ENCODE assay signal across 7 mouse cellular contexts in the genomic region with DNA sequence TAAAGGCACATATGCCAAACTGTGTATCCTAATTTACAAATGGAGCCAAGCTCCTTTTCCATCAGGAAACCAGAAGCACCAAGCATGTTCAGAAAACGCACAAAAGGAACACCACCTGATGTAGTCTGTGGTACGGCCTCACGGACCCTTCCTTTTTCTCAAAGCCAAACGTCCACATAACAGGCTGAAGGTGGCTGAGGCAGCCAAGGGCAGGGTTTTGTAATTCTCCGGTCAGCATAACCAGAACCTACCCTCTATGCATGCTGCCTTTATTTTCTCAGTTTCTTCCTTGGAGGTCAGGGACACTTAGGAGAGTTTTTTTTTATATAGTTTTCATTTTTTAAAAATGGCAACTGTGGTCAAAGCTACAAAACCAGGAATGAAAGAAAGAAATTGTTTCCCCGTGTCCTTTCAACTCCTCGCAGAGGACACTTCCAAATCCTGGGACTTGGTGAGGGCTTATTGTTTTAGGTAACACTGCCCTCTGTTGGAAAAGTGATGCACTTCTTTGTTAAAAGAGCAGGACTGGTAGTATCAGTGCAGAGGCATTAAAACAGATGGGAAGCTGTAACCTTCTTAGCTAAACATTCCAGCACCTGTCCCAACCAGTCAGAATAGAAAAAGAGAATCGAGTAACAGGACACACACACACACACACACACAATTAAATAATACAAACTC.
A peak's percentile ranks its signal among the peaks of the same experiment; 100 is the strongest.
DNase-seq lines count a peak whose midpoint lies in the region; ATAC-seq lines count a peak whose summit lies in the region.

No protein-coding gene starts in this region.

- ATAC-seq in forebrain, embryonic 14.5 days: peak; percentile 93
- peak; percentile 92 for ATAC-seq in kidney, embryonic 16.5 days (ENCODE audit: low FRiP score, low TSS enrichment)

- H3K36me3 ChIP-seq in forebrain, embryonic 14.5 days (ENCODE audit: control insufficient read depth, insufficient read depth, low read length): no peaks in the 10 kb centered on the region
- no peaks in the 10 kb centered on the region for H3K36me3 ChIP-seq in kidney, embryonic 16.5 days (ENCODE audit: insufficient read depth, low read length)

- H3K4me2 ChIP-seq in forebrain, embryonic 14.5 days (ENCODE audit: low read length): no peak overlapping the region
- no peak overlapping the region for H3K4me2 ChIP-seq in kidney, embryonic 16.5 days (replicated peaks; ENCODE audit: low read depth, low read length)

- no peak overlapping the region for H3K4me3 ChIP-seq in forebrain, embryonic 14.5 days (ENCODE audit: low read depth, low read length)
- H3K4me3 ChIP-seq in kidney, embryonic 16.5 days (ENCODE audit: low read length): no peak overlapping the region

- H3K9me3 ChIP-seq in forebrain, embryonic 14.5 days (replicated peaks; ENCODE audit: control insufficient read depth, low read length): no peaks in the 10 kb centered on the region
- H3K9me3 ChIP-seq in kidney, embryonic 16.5 days (ENCODE audit: low read length): no peaks in the 10 kb centered on the region

- no peak overlapping the region for H3K9ac ChIP-seq in forebrain, embryonic 14.5 days (ENCODE audit: low read length)
- no peak overlapping the region for H3K9ac ChIP-seq in kidney, embryonic 16.5 days (replicated peaks; ENCODE audit: low read length)

- H3K4me1 ChIP-seq in forebrain, embryonic 14.5 days (ENCODE audit: control insufficient read depth, insufficient read depth, low read length): no peaks in the 10 kb centered on the region
- H3K4me1 ChIP-seq in kidney, embryonic 16.5 days (ENCODE audit: insufficient read depth, low read length): 0 out of 2 replicates have a peak, but pooled peaks cover 3% of the 10 kb centered on the region

- 39% methylated on average over 8 of the region's 8 CpGs for WGBS in forebrain, embryonic 14.5 days
- WGBS in kidney, embryonic 16.5 days: 39% methylated on average over 8 of the region's 8 CpGs

- H3K27ac ChIP-seq in forebrain, embryonic 14.5 days (ENCODE audit: low read depth, low read length): no peak overlapping the region
- no peak overlapping the region for H3K27ac ChIP-seq in kidney, embryonic 16.5 days (ENCODE audit: low read length)

- DNase-seq in urinary bladder, postnatal 14 days (ENCODE audit: low spot score): peak; percentile 14
- DNase-seq in urinary bladder, postnatal 4 days (ENCODE audit: low spot score in 2 of 2): no peak
- peak; percentile 60 for DNase-seq in brain, embryonic 18.5 days (ENCODE audit: low read depth, low spot score)
- peak; percentile 88 for DNase-seq in forebrain, embryonic 14.5 days (ENCODE audit: low spot score)
- DNase-seq in lung, postnatal 25 days (ENCODE audit: low spot score): peak; percentile 5
- no peak for DNase-seq in urinary bladder, adult 18-20 months (ENCODE audit: low spot score in 2 of 2)

- H3K27me3 ChIP-seq in forebrain, embryonic 14.5 days (replicated peaks; ENCODE audit: control insufficient read depth, insufficient read depth, low read length): no peaks in the 10 kb centered on the region
- no peaks in the 10 kb centered on the region for H3K27me3 ChIP-seq in kidney, embryonic 16.5 days (ENCODE audit: insufficient read depth, low read length)

Comparison
In these comparisons a context has a peak if more than half of its experiments do, and no peak if none do; other contexts are left out.
1. DNase-seq: peak in urinary bladder, postnatal 14 days (single experiment), brain, embryonic 18.5 days (single experiment), forebrain, embryonic 14.5 days (single experiment) and lung, postnatal 25 days (single experiment); none in urinary bladder, postnatal 4 days (0 of 2) and urinary bladder, adult 18-20 months (0 of 2).